Mouse (Mus musculus) kidney, postnatal 36 days (tissue): ENCODE data around the gene Pls3.
"Not testable (repeated sequence)": the region's sequence is repeated elsewhere in the genome, so short reads cannot be mapped to it uniquely, and the experiment has no call there.

Source experiments
- DNase-seq, 2 experiments: peaks; one replicate each; pipeline ENCODE4 v3.0.0; 2021 to 2022; ENCODE audit warnings: mixed read lengths in 2 of 2

Pls3 gene

GRCm38 (mm10) chrX:75764794-75765328 is 110.1 kb downstream of the Pls3 start:
- no peak for DNase-seq

GRCm38 (mm10) chrX:75764135-75764793 is 110.7 kb downstream of the Pls3 start:
- DNase-seq, result peak; percentile 67 to 76

GRCm38 (mm10) chrX:75759461-75759860 is 115.5 kb downstream of the Pls3 start:
- DNase-seq, result peak in 1 of 2 experiments; percentile 23

GRCm38 (mm10) chrX:75759036-75759435 is 115.9 kb downstream of the Pls3 start:
- peak in 1 of 2 experiments; percentile 74 for DNase-seq

GRCm38 (mm10) chrX:75757966-75758365 is 117.0 kb downstream of the Pls3 start:
- DNase-seq, result peak in 1 of 2 experiments; percentile 66

GRCm38 (mm10) chrX:75754531-75754930 is 120.5 kb downstream of the Pls3 start:
- peak in 1 of 2 experiments; percentile 37 for DNase-seq

GRCm38 (mm10) chrX:75750126-75750725 is 124.8 kb downstream of the Pls3 start:
- DNase-seq, result peak in 1 of 2 experiments; percentile 76

GRCm38 (mm10) chrX:75749312-75749711 is 125.7 kb downstream of the Pls3 start:
- peak in 1 of 2 experiments; percentile 74 for DNase-seq

GRCm38 (mm10) chrX:75744466-75744865 is 130.5 kb downstream of the Pls3 start:
- peak in 1 of 2 experiments; percentile 85 for DNase-seq

GRCm38 (mm10) chrX:75739464-75739863 is 135.5 kb downstream of the Pls3 start:
- DNase-seq, result not testable (repeated sequence)
